Mouse (Mus musculus): ENCODE results near the gene Elf1.

GRCm38 (mm10) chr14:79434068-79434467 is 46.9 kb upstream of the Elf1 start:
- TF ChIP-seq POLR2A (IDR thresholded peaks at IDR 0.05; ENCODE audit: control insufficient read depth, low read depth, low read length) = no peak
- no peak for TF ChIP-seq CTCF (IDR thresholded peaks at IDR 0.05; ENCODE audit: control insufficient read depth, insufficient read depth, insufficient replicate concordance, low read depth, low read length)
